Mouse (Mus musculus) spleen, adult 2 months (tissue): ENCODE results near the gene 4931406C07Rik. TPM values are rescaled to one million over a fixed set of nuclear protein-coding genes. Genes with fewer than 3 reads are reported as not detected.

Source experiments
- DNase-seq, 2 experiments: peaks; one replicate each; pipeline versions ENCODE4 v3.0.0 to v3.0.0-alpha.2; 2012 to 2021; ENCODE audit warnings: low spot score in 2 of 2, low read depth in 1 of 2
- H3K27ac ChIP-seq: fragments of 200-500 bp; 2 replicates; pipeline ENCODE4 v1.5.1; 2012; ENCODE audit warnings: low read length, inconsistent platforms; ENCODE audit not compliant: insufficient read depth
- H3K27me3 ChIP-seq: fragments of 200-500 bp; 2 replicates; pipeline ENCODE4 v1.6.1; 2012; ENCODE audit warnings: mild to moderate bottlenecking, moderate library complexity, low read length, inconsistent platforms; ENCODE audit not compliant: control insufficient read depth, insufficient read depth
- H3K36me3 ChIP-seq: fragments of 200-500 bp; 2 replicates; pipeline ENCODE4 v1.6.1; 2012; ENCODE audit warnings: mild to moderate bottlenecking, low read length, inconsistent platforms; ENCODE audit not compliant: control insufficient read depth, insufficient read depth
- H3K4me1 ChIP-seq: fragments of 200-500 bp; 2 replicates; pipeline ENCODE4 v1.6.1; 2011; ENCODE audit warnings: inconsistent platforms; ENCODE audit not compliant: control insufficient read depth, insufficient read depth, insufficient read length
- H3K4me3 ChIP-seq: fragments of 200-500 bp; 2 replicates; pipeline ENCODE4 v1.5.1; 2011; ENCODE audit warnings: mild to moderate bottlenecking, inconsistent platforms; ENCODE audit not compliant: insufficient read depth, insufficient read length; ENCODE audit errors: extremely low read depth
- CTCF ChIP-seq: fragments of 200-500 bp; IDR thresholded peaks from 2 replicates; pipeline ENCODE4 v1.5.1; 2011; ENCODE audit warnings: mild to moderate bottlenecking, inconsistent platforms; ENCODE audit not compliant: insufficient read depth, insufficient read length, insufficient replicate concordance; ENCODE audit errors: extremely low read depth
- POLR2A ChIP-seq: fragments of 200-500 bp; IDR thresholded peaks from 2 replicates; pipeline ENCODE4 v1.6.1; 2011; ENCODE audit warnings: low read depth, low read length, inconsistent platforms
- WGBS: fragments of 180-500 bp; shearing (Covaris S2); methylation state at CpG from one replicate; pipeline ENCODE4 v1.1.7; 2018; 5-methylcytosine and 5-hydroxymethylcytosine counted together
- polyA plus RNA-seq: library from polyadenylated mRNA; depleted of rRNA; stranded (reverse); fragments of >200 nt; gene quantifications from 2 replicates; pipeline ENCODE4 v1.2.3, GENCODE M21; 2012

Gene 4931406C07Rik
- polyA plus RNA-seq, 1 experiment, result 3.1 TPM

DNA sequence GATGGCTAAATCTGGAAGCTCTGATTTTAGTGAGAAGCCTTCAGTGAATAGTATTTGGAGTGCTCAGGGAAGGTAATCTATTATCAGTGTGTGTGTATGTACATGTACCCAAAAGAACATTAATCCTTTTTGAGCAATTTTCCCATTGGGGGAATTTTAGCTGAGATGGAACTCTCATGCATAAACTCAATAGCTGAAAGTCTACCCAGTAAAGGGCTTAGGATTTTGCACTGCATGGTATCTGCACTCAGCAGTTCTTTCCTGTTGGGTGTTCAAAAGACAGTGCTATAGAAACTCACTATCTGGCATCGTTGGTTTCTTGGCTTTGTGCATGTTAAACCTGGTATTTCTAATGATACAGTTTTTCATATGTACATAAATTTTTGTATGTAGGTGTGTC lies 8.4 kb upstream of the 4931406C07Rik start:
- DNase-seq, result no peak
- Histone ChIP-seq H3K36me3 (peaks cover 39% of the 10 kb centered on the region), H3K4me1 (no peaks in the 10 kb centered on the region), H3K4me3 (no peak overlapping the region), H3K27me3 (no peaks in the 10 kb centered on the region), H3K27ac (no peak overlapping the region)
- TF ChIP-seq CTCF (no peak), POLR2A (no peak)
- 98% methylated on average over 1 of the region's 1 CpGs for WGBS

DNA sequence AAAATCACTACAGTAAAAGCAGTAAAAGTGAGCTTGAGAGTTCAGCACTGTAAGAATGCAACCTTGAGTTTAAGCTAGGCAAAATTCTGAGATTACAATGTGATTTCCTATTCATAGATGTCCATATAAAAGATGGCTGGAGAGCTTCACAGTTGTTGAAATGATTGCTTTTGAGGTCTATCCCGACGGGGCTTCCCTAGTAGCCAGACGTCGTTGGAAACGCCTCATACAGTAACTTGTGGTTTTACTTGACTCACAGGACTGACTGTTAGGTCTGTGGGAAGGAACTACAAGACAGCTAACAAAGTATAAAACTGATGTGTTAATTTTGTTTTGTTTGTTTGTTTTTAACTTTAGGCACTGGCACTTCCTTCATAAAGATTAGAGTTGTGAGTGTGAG lies 7.4 kb upstream of the 4931406C07Rik start:
- WGBS, result 79% methylated on average over 5 of the region's 5 CpGs
- Histone ChIP-seq H3K4me3 (no peak overlapping the region), H3K27me3 (no peaks in the 10 kb centered on the region), H3K4me1 (no peaks in the 10 kb centered on the region), H3K27ac (no peak overlapping the region), H3K36me3 (peaks cover 44% of the 10 kb centered on the region)
- no peak for DNase-seq
- TF ChIP-seq POLR2A (no peak), CTCF (no peak)

DNA sequence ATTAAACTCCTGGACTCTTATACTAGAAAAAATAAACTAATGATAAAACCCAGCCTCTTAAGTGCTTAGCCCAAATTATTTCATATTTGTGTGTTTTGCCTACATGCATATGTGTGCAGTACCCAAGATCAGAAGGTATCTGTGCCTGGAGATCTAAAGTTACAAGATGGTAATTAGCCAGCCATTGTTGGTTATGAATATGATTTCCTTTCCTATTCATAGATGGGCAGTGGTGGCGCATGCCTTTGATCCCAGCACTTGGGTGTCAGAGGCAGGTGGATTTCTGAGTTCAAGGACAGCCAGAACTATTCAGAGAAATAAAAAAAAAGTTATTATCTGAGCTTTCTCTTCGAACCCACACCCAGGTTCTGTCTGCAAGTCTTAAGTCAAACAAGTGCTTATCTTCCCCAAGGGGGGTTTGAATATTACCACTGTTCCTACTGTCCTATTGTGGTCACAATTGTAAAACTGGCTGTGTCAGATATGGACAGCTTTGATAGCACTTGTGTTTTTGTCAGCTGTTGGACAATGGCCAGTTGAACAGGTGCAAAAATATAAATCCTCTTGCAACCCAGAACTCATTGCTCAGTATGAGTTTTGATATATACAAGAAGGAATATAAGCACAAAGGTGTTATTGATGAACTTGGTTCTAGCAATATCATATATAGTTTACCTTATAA lies 5.9 kb upstream of the 4931406C07Rik start:
- TF ChIP-seq POLR2A (no peak), CTCF (no peak)
- Histone ChIP-seq H3K27me3 (no peaks in the 10 kb centered on the region), H3K4me1 (peaks cover 3% of the 10 kb centered on the region; the same call in 1 of the 2 replicates), H3K27ac (no peak overlapping the region), H3K4me3 (no peak overlapping the region), H3K36me3 (peaks cover 42% of the 10 kb centered on the region)
- DNase-seq, result no peak
- 82% methylated on average over 2 of the region's 2 CpGs for WGBS

DNA sequence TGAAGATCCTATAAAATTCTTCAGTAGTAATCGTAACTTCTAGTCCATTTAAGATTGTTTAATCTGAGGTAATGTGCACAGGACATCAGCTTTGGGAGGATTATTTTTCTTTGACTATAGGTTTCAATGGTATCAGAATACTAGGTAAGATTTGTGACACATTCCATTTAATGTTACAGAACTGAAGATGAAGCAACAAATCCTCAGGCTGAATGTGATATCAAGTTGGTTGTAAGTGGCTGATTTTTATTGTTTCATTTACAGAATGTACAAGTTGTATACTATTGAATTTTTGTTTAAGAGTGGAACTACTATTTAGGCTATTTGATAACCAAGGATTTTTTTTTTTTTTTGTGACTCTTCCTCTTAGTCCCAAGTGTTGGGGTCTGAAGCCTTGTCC lies 3.9 kb upstream of the 4931406C07Rik start:
- no peak overlapping the region for H3K4me3 ChIP-seq
- H3K27me3 ChIP-seq, result no peaks in the 10 kb centered on the region
- DNase-seq, result no peak
- TF ChIP-seq CTCF (no peak), POLR2A (no peak)
- WGBS, result 94% methylated on average over 1 of the region's 1 CpGs
- H3K27ac ChIP-seq, result no peak overlapping the region
- H3K36me3 ChIP-seq, result peaks cover 36% of the 10 kb centered on the region
- peaks cover 3% of the 10 kb centered on the region; the same call in 1 of the 2 replicates for H3K4me1 ChIP-seq

DNA sequence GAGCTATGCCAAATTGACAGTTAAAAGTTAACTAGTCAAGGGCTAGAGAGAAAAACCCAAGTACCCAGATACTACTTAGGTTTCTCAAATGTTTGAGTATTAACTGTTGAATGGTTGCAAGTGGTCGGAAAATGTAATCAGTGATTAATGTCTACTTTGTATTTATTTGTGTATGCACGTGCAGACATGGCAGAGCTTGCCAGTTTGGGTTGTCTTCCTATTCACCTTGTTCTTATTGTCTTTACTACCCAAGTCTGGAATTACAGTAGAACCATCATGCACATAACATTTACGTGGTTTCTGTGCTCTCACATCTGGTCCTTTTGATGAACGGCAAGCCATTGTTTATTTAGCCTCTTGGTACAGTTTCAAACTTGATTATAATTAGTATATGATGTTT lies 3.2 kb upstream of the 4931406C07Rik start:
- Histone ChIP-seq H3K27ac (no peak overlapping the region), H3K4me3 (no peak overlapping the region), H3K36me3 (peaks cover 30% of the 10 kb centered on the region), H3K27me3 (no peaks in the 10 kb centered on the region), H3K4me1 (peaks cover 3% of the 10 kb centered on the region; the same call in 1 of the 2 replicates)
- no peak for DNase-seq
- 81% methylated on average over 4 of the region's 4 CpGs for WGBS
- no peak for TF ChIP-seq POLR2A
- no peak for TF ChIP-seq CTCF

DNA sequence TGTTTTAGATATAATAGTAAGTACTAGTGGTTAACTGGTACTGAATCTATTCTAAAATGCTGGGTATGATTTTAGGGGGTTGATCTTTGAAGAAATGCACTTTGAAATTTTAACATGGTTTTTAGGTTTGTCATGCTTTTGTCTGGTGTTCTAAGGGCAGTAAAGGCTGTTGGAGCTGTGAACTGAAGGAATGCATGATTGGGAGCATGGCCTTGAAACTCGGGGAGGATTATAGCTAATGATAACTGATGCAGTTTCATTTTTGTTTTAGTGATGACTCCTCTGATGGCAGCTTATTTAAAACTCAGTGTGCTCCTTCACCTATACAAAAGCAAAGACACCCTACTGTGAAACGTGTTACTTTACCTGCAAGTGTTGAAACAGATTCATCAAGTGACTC lies 2.0 kb upstream of the 4931406C07Rik start:
- peaks cover 23% of the 10 kb centered on the region for H3K36me3 ChIP-seq
- peaks cover 3% of the 10 kb centered on the region; the same call in 1 of the 2 replicates for H3K4me1 ChIP-seq
- no peak overlapping the region for H3K27ac ChIP-seq
- no peak overlapping the region for H3K4me3 ChIP-seq
- no peak for DNase-seq
- WGBS, result 58% methylated on average over 2 of the region's 2 CpGs
- no peaks in the 10 kb centered on the region for H3K27me3 ChIP-seq
- TF ChIP-seq POLR2A, result no peak
- TF ChIP-seq CTCF, result no peak

DNA sequence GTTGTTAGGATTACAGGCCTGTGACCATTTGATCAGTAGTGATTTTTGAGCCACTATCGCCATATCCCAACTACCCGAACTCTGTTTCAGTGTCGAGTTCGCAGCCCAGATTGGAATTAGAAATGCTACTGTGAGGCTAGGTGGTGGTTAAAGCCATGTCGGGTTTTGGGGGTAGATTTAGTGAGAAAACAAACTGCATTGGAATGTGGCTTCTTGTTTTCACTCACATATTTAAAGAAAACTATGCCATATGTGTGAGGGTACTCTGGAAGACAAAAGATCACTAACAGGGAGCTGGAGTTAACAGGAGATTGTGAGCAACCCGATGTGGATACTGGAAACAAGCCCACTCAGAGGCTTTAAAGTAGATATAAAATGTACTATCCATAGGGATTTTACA lies 1.0 kb upstream of the 4931406C07Rik start:
- Histone ChIP-seq H3K4me3 (peak overlapping the region; percentile 12; the same call in 1 of the 2 replicates), H3K4me1 (peaks cover 3% of the 10 kb centered on the region; the same call in 1 of the 2 replicates), H3K27me3 (no peaks in the 10 kb centered on the region), H3K36me3 (peaks cover 18% of the 10 kb centered on the region), H3K27ac (no peak overlapping the region)
- DNase-seq, result no peak
- 17% methylated on average over 6 of the region's 6 CpGs for WGBS
- no peak for TF ChIP-seq CTCF
